Mouse (Mus musculus): ENCODE data around the gene Sez6l2.

DNA sequence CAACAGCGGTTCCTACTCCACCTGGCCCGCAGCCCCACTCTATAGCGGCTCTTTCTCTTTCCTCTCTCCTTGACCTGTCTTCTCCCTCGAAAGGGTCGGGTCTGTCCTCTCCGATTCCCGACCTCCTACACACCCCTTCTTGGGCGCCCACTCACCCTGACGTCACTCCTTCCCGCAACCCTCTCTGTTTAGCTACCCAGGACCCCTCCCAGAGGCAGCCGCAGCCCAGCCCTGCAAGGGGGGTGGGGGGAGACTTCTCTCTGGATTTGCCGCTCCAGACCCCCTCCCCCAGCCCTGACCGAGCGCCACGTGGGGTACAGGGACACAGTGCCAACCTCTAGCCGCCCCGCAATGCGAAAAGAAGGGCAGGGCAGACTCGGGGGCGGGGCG, 965 bp upstream of the Sez6l2 start, which contains the start of gene Asphd1:
- TF ChIP-seq POLR2A (IDR thresholded peaks at IDR 0.05; ENCODE audit: insufficient read depth, low read depth, low read length), result no peak
- no peak for TF ChIP-seq CTCF (IDR thresholded peaks at IDR 0.05)
- TF ChIP-seq EP300 (IDR thresholded peaks at IDR 0.05; ENCODE audit: insufficient read depth, low read depth, low read length), result no peak

All from heart, adult 2 months (tissue).